Mouse (Mus musculus) right cerebral cortex, postnatal 14 days (tissue): ENCODE data around the gene Gm21874.
"Not testable (repeated sequence)": the region's sequence is repeated elsewhere in the genome, so short reads cannot be mapped to it uniquely, and the experiment has no call there.

Source experiments
- DNase-seq: peaks from one replicate; pipeline ENCODE4 v3.0.0; 2022

Gm21874 gene

GRCm38 (mm10) chrY:9416048-9416447 is at the start of gene Gm21874:
Gene Gm21874 (minus strand): TSS chrY:9416148.
- not testable (repeated sequence) for DNase-seq
